Comparison of ENCODE assay signal across 14 mouse cellular contexts in genomic region chr14:23563180-23563579, GRCm38 (mm10).
DNase-seq lines count a peak whose midpoint lies in the region.
"Had no signal": no experiment of that assay in that cellular context is flagged by ENCODE, and none has a peak within 500 bp of the region (broad histone marks: within the 10 kb centered on the region; RNA-seq: fewer than 3 reads in every experiment).

No protein-coding gene starts in this region.

- DNase-seq in ES-CJ7 (ENCODE audit: low read depth, low spot score) (peak; percentile 76), R1 (ENCODE audit: low read depth, low spot score) (peak; percentile 76)
- no peak for DNase-seq in spleen, postnatal 10 days (ENCODE audit: low spot score in 2 of 2)
- no peak for DNase-seq in cerebellum, postnatal 4 days (ENCODE audit: low spot score in 2 of 2)
- no peak for DNase-seq in kidney, postnatal 14 days
- DNase-seq: adrenal gland, adult 8-10 months; adrenal gland, postnatal 14 days; adrenal gland, postnatal 36 days; cerebellum, adult 11-12 months; cerebellum, adult 2 months; cerebellum, adult 9-10 months; cerebellum, postnatal 10 days; cerebellum, postnatal 25 days; embryo, embryonic 11 days had no signal

Comparison
In these comparisons a context has a peak if more than half of its experiments do, and no peak if none do; other contexts are left out.
1. DNase-seq: peak in ES-CJ7 (single experiment) and R1 (single experiment); none in spleen, postnatal 10 days (0 of 2), cerebellum, postnatal 4 days (0 of 2) and kidney, postnatal 14 days (single experiment).